7 mouse cellular contexts compared by ENCODE assay signal in genomic region chr9:109095137-109095982, GRCm38 (mm10). TPM values are rescaled to one million over a fixed set of nuclear protein-coding genes. Genes with fewer than 3 reads are reported as not detected.
DNase-seq lines count a peak whose midpoint lies in the region; ATAC-seq and TF ChIP-seq lines count a peak whose summit lies in the region.

TSS of gene Plxnb1 (plus strand) at chr9:109095389.

- peak within 1 kb of the TSS; percentile 70 for H3K4me2 ChIP-seq in hindbrain, postnatal 0 days (ENCODE audit: low read depth, low read length)

- peak within 1 kb of the TSS; percentile 75 for H3K4me3 ChIP-seq in hindbrain, postnatal 0 days (ENCODE audit: low read length)
- H3K4me3 ChIP-seq in megakaryocyte, embryonic 14.5 days (replicated peaks), result peak within 1 kb of the TSS; percentile 91

- peak; percentile 62 for ATAC-seq in hindbrain, postnatal 0 days

- TF ChIP-seq CTCF in hindbrain, postnatal 0 days (IDR thresholded peaks at IDR 0.05; ENCODE audit: low read depth), result no peak

- H3K9ac ChIP-seq in hindbrain, postnatal 0 days (replicated peaks; ENCODE audit: low read length), result peak within 1 kb of the TSS; percentile 92

- under 1% methylated on average over 96 of the region's 102 CpGs for WGBS in hindbrain, postnatal 0 days

- peak; percentile 61 for DNase-seq in WW6 (ENCODE audit: low read depth, low spot score)
- DNase-seq in cerebellum, adult 9-11 months, result peak; percentile 65
- peak; percentile 60 to 67 for DNase-seq in frontal cortex, postnatal 36 days (ENCODE audit: low spot score in 2 of 2)
- DNase-seq in hindbrain, postnatal 0 days (ENCODE audit: low spot score), result peak; percentile 88
- DNase-seq in left cerebral cortex, postnatal 10 days (ENCODE audit: extremely low spot score in 1 of 2, low spot score in 2 of 2), result peak; percentile 73 to 90
- peak; percentile 74 for DNase-seq in right cerebral cortex, postnatal 14 days

- intact Hi-C loops in left cerebral cortex, postnatal 10 days (cut with DNase I), result loop anchor here (10.0 kb wide), 1 partner anchor 739 kb away; the partner anchor contains the start of gene Nme6

- no peaks in the 10 kb centered on the region for H3K27me3 ChIP-seq in hindbrain, postnatal 0 days (ENCODE audit: insufficient read depth, low read length)
- H3K27me3 ChIP-seq in megakaryocyte, embryonic 14.5 days (replicated peaks), result peaks cover 65% of the 10 kb centered on the region

- H3K36me3 ChIP-seq in hindbrain, postnatal 0 days (ENCODE audit: insufficient read depth, low read length), result peaks cover 9% of the 10 kb centered on the region; the same call in 1 of the 2 replicates
- H3K36me3 ChIP-seq in megakaryocyte, embryonic 14.5 days (replicated peaks; ENCODE audit: low read length), result peaks cover 30% of the 10 kb centered on the region

- H3K4me1 ChIP-seq in hindbrain, postnatal 0 days (ENCODE audit: insufficient read depth, low read length), result peaks cover 18% of the 10 kb centered on the region; the same call in 1 of the 2 replicates
- peaks cover 26% of the 10 kb centered on the region for H3K4me1 ChIP-seq in megakaryocyte, embryonic 14.5 days

- peak within 1 kb of the TSS; percentile 99 for H3K27ac ChIP-seq in hindbrain, postnatal 0 days

- no peaks in the 10 kb centered on the region for H3K9me3 ChIP-seq in hindbrain, postnatal 0 days (ENCODE audit: low read length)
- H3K9me3 ChIP-seq in megakaryocyte, embryonic 14.5 days, result no peaks in the 10 kb centered on the region

RNA-seq across cellular contexts. Expression of gene Plxnb1, which starts in this region (rescaled TPM):
- total RNA-seq in hindbrain, postnatal 0 days (2014; rRNA removed), result 82.3 and 84.4 TPM in 2 replicates
- polyA plus RNA-seq in hindbrain, postnatal 0 days (2015; fragmentation: Nextera tagmentation; extraction: Ambion mirVana), result 8.7 and 11.2 TPM in 2 replicates
- total RNA-seq in left cerebral cortex, postnatal 10 days (2021), result 10 to 100 TPM; 56.9 to 65.2 TPM
- polyA plus RNA-seq in megakaryocyte, embryonic 14.5 days (2012; ENCODE audit: insufficient read depth, low replicate concordance), result not detected in 2 replicates

Comparison
In these comparisons a context has a peak if more than half of its experiments do, and no peak if none do; other contexts are left out.
1. Peak in every context shown above with its lines: DNase-seq, ATAC-seq, H3K4me3 ChIP-seq and H3K27ac ChIP-seq.